Mouse (Mus musculus): ENCODE measurements around the gene Sgip1. TPM values are rescaled to one million over a fixed set of nuclear protein-coding genes. Genes with fewer than 3 reads are reported as not detected.

The Sgip1 gene
- polyA plus RNA-seq, 1 experiment from 2014 or later, result 54.8 TPM

- H3K4me3 ChIP-seq, result no peak overlapping the region
- H3K27me3 ChIP-seq, result no peaks in the 10 kb centered on the region
- 84% methylated on average over 2 of the region's 2 CpGs for WGBS
These were observed 145.4 kb downstream of the Sgip1 start for GRCm38 (mm10) chr4:102886459-102886858.

GRCm38 (mm10) chr4:102886902-102887301 is 145.8 kb downstream of the Sgip1 start:
- peaks cover 6% of the 10 kb centered on the region; the same call in 1 of the 2 replicates for H3K36me3 ChIP-seq
- H3K4me2 ChIP-seq, result no peak overlapping the region
- H3K27ac ChIP-seq (replicated peaks), result no peak overlapping the region
- H3K9ac ChIP-seq, result no peak overlapping the region
- no peak overlapping the region for H3K4me3 ChIP-seq
- ATAC-seq (ENCODE audit: low read depth), result no peak
- no peaks in the 10 kb centered on the region for H3K27me3 ChIP-seq
- no peaks in the 10 kb centered on the region; the same call in 1 of the 2 replicates for H3K9me3 ChIP-seq
- 72% methylated on average over 4 of the region's 4 CpGs for WGBS
- no peaks in the 10 kb centered on the region for H3K4me1 ChIP-seq (replicated peaks)

More at GRCm38 (mm10) chr4:102886459-102886858, 145.4 kb downstream of the Sgip1 start:
- Histone ChIP-seq H3K4me1 (replicated peaks) (no peaks in the 10 kb centered on the region), H3K4me2 (no peak overlapping the region), H3K27ac (replicated peaks) (no peak overlapping the region), H3K9ac (no peak overlapping the region), H3K36me3 (peaks cover 6% of the 10 kb centered on the region; the same call in 1 of the 2 replicates), H3K9me3 (no peaks in the 10 kb centered on the region; the same call in 1 of the 2 replicates)
- ATAC-seq (ENCODE audit: low read depth), result no peak

GRCm38 (mm10) chr4:102887770-102888689 is 146.9 kb downstream of the Sgip1 start:
- 92% methylated on average over 14 of the region's 14 CpGs for WGBS
- Histone ChIP-seq H3K36me3 (0 out of 2 replicates have a peak, but pooled peaks cover 2% of the 10 kb centered on the region), H3K4me3 (no peak overlapping the region), H3K27ac (replicated peaks) (no peak overlapping the region), H3K9me3 (no peaks in the 10 kb centered on the region), H3K4me2 (no peak overlapping the region), H3K4me1 (replicated peaks) (no peaks in the 10 kb centered on the region), H3K27me3 (no peaks in the 10 kb centered on the region), H3K9ac (no peak overlapping the region)
- no peak for ATAC-seq (ENCODE audit: low read depth)

- WGBS, result 96% methylated on average over 2 of the region's 2 CpGs
- Histone ChIP-seq H3K9me3 (peaks cover 9% of the 10 kb centered on the region; the same call in 1 of the 2 replicates), H3K36me3 (peaks cover 17% of the 10 kb centered on the region), H3K27ac (replicated peaks) (no peak overlapping the region), H3K4me1 (replicated peaks) (no peaks in the 10 kb centered on the region), H3K9ac (no peak overlapping the region), H3K4me2 (no peak overlapping the region), H3K27me3 (no peaks in the 10 kb centered on the region), H3K4me3 (no peak overlapping the region)
- no peak for ATAC-seq (ENCODE audit: low read depth)
These were observed 154.8 kb downstream of the Sgip1 start for GRCm38 (mm10) chr4:102895866-102896265.

- no peak for ATAC-seq (ENCODE audit: low read depth)
- WGBS, result 82% methylated on average over 4 of the region's 4 CpGs
- Histone ChIP-seq H3K4me3 (no peak overlapping the region), H3K27ac (replicated peaks) (no peak overlapping the region), H3K9me3 (peaks cover 9% of the 10 kb centered on the region; the same call in 1 of the 2 replicates), H3K4me1 (replicated peaks) (no peaks in the 10 kb centered on the region), H3K4me2 (no peak overlapping the region), H3K27me3 (no peaks in the 10 kb centered on the region), H3K36me3 (peaks cover 17% of the 10 kb centered on the region), H3K9ac (no peak overlapping the region)
These were observed 157.9 kb downstream of the Sgip1 start for GRCm38 (mm10) chr4:102898987-102899386.

- Histone ChIP-seq H3K4me2 (no peak overlapping the region), H3K27me3 (no peaks in the 10 kb centered on the region), H3K9me3 (peaks cover 9% of the 10 kb centered on the region; the same call in 1 of the 2 replicates), H3K36me3 (peaks cover 17% of the 10 kb centered on the region), H3K4me3 (no peak overlapping the region), H3K4me1 (replicated peaks) (no peaks in the 10 kb centered on the region), H3K27ac (replicated peaks) (no peak overlapping the region), H3K9ac (no peak overlapping the region)
- ATAC-seq (ENCODE audit: low read depth), result no peak
- 90% methylated on average over 5 of the region's 5 CpGs for WGBS
These were observed 158.6 kb downstream of the Sgip1 start for GRCm38 (mm10) chr4:102899683-102900082.

- 93% methylated on average over 6 of the region's 6 CpGs for WGBS
- H3K4me1 ChIP-seq (replicated peaks), result no peaks in the 10 kb centered on the region
- no peak for ATAC-seq (ENCODE audit: low read depth)
These were observed 159.1 kb downstream of the Sgip1 start for GRCm38 (mm10) chr4:102900166-102900565.

GRCm38 (mm10) chr4:102907843-102908427 is 166.8 kb downstream of the Sgip1 start:
- H3K4me1 ChIP-seq (replicated peaks), result no peaks in the 10 kb centered on the region
- no peak overlapping the region for H3K9ac ChIP-seq
- peaks cover 14% of the 10 kb centered on the region; the same call in 1 of the 2 replicates for H3K36me3 ChIP-seq
- no peak overlapping the region for H3K4me2 ChIP-seq
- H3K4me3 ChIP-seq, result no peak overlapping the region
- H3K9me3 ChIP-seq, result no peaks in the 10 kb centered on the region
- 84% methylated on average over 7 of the region's 7 CpGs for WGBS
- no peak for ATAC-seq (ENCODE audit: low read depth)
- no peaks in the 10 kb centered on the region for H3K27me3 ChIP-seq
- H3K27ac ChIP-seq (replicated peaks), result no peak overlapping the region

More at GRCm38 (mm10) chr4:102900166-102900565, 159.1 kb downstream of the Sgip1 start:
- peaks cover 12% of the 10 kb centered on the region for H3K36me3 ChIP-seq
- no peaks in the 10 kb centered on the region for H3K27me3 ChIP-seq
- H3K9ac ChIP-seq, result no peak overlapping the region
- H3K4me3 ChIP-seq, result no peak overlapping the region
- no peak overlapping the region for H3K27ac ChIP-seq (replicated peaks)
- H3K9me3 ChIP-seq, result peaks cover 9% of the 10 kb centered on the region; the same call in 1 of the 2 replicates
- no peak overlapping the region for H3K4me2 ChIP-seq

- H3K4me3 ChIP-seq, result no peak overlapping the region
- no peak overlapping the region for H3K27ac ChIP-seq (replicated peaks)
- H3K4me2 ChIP-seq, result no peak overlapping the region
- no peaks in the 10 kb centered on the region for H3K27me3 ChIP-seq
- peaks cover 24% of the 10 kb centered on the region for H3K36me3 ChIP-seq
- no peak for ATAC-seq (ENCODE audit: low read depth)
- 93% methylated on average over 4 of the region's 4 CpGs for WGBS
- H3K4me1 ChIP-seq (replicated peaks), result no peaks in the 10 kb centered on the region
- no peaks in the 10 kb centered on the region for H3K9me3 ChIP-seq
- H3K9ac ChIP-seq, result no peak overlapping the region
These were observed 169.1 kb downstream of the Sgip1 start for GRCm38 (mm10) chr4:102910191-102910590.

GRCm38 (mm10) chr4:102913176-102913575 is 172.1 kb downstream of the Sgip1 start:
- Histone ChIP-seq H3K4me2 (no peak overlapping the region), H3K27ac (replicated peaks) (no peak overlapping the region), H3K9ac (no peak overlapping the region), H3K9me3 (no peaks in the 10 kb centered on the region), H3K27me3 (no peaks in the 10 kb centered on the region), H3K4me3 (no peak overlapping the region), H3K36me3 (peaks cover 30% of the 10 kb centered on the region), H3K4me1 (replicated peaks) (no peaks in the 10 kb centered on the region)
- WGBS, result 86% methylated on average over 3 of the region's 3 CpGs
- ATAC-seq (ENCODE audit: low read depth), result no peak

GRCm38 (mm10) chr4:102913700-102914327 is 172.7 kb downstream of the Sgip1 start:
- Histone ChIP-seq H3K9me3 (no peaks in the 10 kb centered on the region), H3K27me3 (no peaks in the 10 kb centered on the region), H3K4me1 (replicated peaks) (no peaks in the 10 kb centered on the region), H3K36me3 (peaks cover 33% of the 10 kb centered on the region), H3K27ac (replicated peaks) (no peak overlapping the region), H3K4me3 (no peak overlapping the region), H3K9ac (no peak overlapping the region), H3K4me2 (no peak overlapping the region)
- 80% methylated on average over 5 of the region's 5 CpGs for WGBS
- no peak for ATAC-seq (ENCODE audit: low read depth)

GRCm38 (mm10) chr4:102918191-102918590 is 177.1 kb downstream of the Sgip1 start:
- H3K4me1 ChIP-seq (replicated peaks), result no peaks in the 10 kb centered on the region
- H3K27ac ChIP-seq (replicated peaks), result no peak overlapping the region
- H3K27me3 ChIP-seq, result no peaks in the 10 kb centered on the region
- no peak overlapping the region for H3K4me3 ChIP-seq
- no peak for ATAC-seq (ENCODE audit: low read depth)
- no peak overlapping the region for H3K9ac ChIP-seq
- peaks cover 43% of the 10 kb centered on the region for H3K36me3 ChIP-seq
- WGBS, result 88% methylated on average over 1 of the region's 1 CpGs
- H3K4me2 ChIP-seq, result no peak overlapping the region
- no peaks in the 10 kb centered on the region for H3K9me3 ChIP-seq

Data from neural tube, embryonic 13.5 days (tissue).